Mouse (Mus musculus): ENCODE data around the gene Npepps. TPM values are rescaled to one million over a fixed set of nuclear protein-coding genes. Genes with fewer than 3 reads are reported as not detected.
"Not testable (repeated sequence)": the region's sequence is repeated elsewhere in the genome, so short reads cannot be mapped to it uniquely, and the experiment has no call there.

Gene Npepps
- total RNA-seq, 2 experiments from 2014 or later: 51.5 to 56.9 TPM

DNA sequence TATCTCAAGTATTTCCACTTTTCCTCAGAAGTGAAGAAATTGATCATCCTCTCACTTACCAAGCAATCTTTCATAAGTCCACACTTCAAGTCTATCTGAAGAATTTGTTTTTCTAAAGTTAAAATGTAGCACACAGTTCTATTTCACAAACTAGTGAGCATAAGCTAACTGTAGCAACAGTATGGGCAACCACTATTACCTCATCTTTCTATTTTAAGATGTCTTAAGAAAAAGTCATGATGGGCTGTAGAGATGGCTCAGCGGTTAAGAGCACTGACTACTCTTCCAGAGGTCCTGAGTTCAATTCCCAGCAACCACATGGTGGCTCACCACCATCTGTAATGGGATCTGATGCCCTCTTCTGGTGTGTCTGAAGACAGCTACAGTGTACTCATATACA is 13.9 kb downstream of the Npepps start:
- DNase-seq; intact Hi-C loops (cut with DNase I): not testable (repeated sequence)

DNA sequence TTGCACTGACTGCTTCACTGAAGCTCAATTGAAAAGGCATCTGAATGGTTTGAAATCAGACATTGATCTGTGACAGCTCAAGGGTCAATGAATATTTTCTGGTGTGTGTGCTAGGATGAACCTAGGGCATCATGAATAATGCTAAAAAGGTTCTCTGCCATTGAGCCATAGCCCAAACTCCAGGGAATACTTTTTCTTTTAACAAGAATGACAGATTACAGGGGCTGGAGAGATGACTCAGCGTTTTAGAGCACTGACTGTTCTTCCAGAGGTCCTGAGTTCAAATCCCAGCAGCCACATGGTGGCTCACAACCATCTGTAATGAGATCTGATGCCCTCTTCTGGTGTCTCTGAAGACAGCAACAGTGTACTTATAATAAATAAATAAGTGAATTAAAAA is 30.8 kb downstream of the Npepps start:
- intact Hi-C loops (cut with DNase I): not testable (repeated sequence)

DNA sequence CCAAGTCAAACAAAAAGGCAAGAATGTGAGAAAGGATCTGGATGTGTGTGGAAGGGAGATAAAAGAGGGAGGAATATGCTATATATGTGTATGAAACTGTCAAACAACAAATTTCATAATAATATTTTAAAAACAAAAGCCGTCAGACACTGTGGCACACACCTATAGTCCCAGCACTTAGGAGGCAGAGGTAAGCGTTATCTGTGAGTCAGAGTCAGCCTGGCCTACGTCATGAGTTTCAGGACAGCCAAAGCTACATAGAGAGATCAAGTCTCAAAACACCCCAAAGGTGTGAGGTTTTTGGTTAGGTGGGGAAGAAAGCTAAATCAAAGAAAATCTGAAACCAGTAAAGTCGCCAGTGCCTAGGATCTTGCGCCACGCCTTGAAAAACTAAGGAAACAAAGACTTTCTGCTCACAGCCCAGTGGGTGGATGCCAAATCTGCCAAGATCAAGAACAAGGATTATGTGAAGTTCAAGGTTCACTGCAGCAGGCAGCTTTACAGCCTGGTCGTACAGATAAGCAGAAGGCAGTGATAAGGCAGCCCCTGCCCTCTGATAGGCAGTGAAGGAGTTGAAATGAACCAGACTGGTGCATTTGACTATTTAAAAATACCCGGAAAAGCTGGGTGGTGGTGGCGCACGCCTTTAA is 33.8 kb downstream of the Npepps start:
- intact Hi-C loops (cut with DNase I): no loop called here

More for the DNA sequence above, 30.8 kb downstream of the Npepps start:
- DNase-seq: not testable (repeated sequence)

DNA sequence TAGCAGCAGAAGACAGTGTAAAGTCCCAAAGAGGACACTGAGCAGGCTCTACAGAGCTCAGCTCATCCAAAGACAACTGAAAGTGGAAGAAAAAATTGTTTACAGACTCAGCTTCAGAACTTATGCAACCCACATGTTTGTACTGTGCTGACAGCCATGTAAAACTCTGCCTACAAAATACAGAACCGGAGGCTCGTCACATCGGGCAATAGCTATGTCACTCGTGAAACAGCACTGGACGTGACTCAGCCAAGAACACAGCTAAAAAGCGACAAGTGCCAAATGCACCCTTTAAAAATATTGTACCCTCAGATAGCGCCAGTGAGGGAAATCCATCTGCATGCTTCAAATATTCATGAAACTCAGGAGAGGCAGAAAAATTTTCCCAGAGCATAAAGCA is 39.1 kb downstream of the Npepps start:
- no peak for DNase-seq

More for the DNA sequence above, 33.8 kb downstream of the Npepps start:
- no peak for DNase-seq

DNA sequence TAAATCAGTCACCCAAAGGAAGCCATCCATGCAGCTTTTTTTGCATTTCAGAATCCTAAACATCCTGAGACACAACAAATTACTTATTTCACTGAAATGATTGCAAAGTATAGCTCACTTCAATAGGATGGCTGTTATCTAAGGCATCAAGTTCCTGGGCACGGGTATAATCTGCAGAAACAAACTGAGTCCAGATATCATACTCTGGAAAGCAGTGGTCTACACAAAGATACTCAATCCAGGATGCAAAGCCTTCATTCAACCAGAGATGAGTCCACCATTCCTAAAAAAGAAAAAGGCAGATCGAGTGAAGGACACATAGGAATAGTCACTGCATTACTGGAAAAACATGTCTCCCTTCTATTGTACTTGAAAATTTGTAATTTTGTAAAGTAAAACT is 42.5 kb downstream of the Npepps start:
- intact Hi-C loops (cut with DNase I): no loop called here

More for the DNA sequence above, 39.1 kb downstream of the Npepps start:
- intact Hi-C loops (cut with DNase I): no loop called here

DNA sequence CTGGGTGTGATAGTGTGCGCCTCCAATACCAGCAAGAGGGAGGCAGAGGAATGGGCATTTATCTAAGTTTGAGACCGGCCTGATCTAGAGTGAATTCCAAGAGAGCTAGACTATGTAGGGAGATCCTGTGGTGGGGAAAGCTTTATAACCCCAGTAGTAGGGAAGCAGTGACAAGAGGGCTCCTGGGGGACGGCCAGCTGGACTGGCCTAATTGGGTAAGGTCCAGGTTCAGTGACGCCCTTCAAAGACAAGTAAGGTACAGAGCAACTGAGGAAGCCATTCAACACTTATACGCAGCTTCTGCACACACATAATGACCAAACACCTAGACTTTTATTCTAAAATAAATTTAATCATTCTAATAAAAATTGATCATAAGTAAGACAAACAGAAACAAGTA is 48.0 kb downstream of the Npepps start:
- no peak for DNase-seq
- intact Hi-C loops (cut with DNase I): no loop called here

More for the DNA sequence above, 42.5 kb downstream of the Npepps start:
- DNase-seq: no peak

DNA sequence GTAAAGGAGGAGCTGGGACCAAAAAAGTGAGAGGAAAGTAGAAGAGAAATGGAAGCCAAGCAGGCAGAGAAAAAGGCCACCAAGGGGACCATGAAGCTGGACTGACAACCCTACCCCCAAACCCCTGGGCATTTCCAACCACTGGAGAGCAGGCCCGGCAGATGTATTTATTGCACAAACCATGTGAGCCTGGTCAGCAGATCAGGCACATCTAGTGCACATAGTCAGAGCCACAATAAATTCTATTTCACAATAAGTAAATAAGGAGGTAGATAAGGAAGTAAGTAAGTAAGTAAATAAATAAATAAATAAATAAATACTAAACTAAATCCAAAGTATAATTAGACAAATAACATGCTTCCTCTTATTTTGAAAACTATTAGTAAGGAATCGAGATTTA is 51.0 kb downstream of the Npepps start:
- intact Hi-C loops (cut with DNase I): no loop called here
- no peak for DNase-seq

DNA sequence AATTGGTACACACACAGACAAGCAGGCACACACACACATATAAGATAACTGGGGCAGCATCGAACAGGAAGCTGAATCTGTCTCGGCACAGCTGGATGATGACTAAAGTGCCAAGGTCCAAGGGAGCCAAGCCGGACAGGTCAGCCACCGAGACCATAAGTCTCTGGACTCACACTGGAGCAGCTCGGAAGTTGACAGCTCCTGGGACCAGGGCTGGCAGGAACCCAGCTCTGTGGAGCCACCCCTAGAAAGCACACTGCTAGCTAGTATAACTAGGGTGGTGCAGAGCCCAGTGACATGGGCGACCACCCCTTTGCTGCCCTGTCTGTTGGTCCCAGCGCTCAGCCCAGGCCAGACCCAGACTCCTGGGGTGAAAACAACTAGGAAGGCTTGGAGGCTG is 51.5 kb downstream of the Npepps start:
- intact Hi-C loops (cut with DNase I): no loop called here
- DNase-seq: no peak

DNA sequence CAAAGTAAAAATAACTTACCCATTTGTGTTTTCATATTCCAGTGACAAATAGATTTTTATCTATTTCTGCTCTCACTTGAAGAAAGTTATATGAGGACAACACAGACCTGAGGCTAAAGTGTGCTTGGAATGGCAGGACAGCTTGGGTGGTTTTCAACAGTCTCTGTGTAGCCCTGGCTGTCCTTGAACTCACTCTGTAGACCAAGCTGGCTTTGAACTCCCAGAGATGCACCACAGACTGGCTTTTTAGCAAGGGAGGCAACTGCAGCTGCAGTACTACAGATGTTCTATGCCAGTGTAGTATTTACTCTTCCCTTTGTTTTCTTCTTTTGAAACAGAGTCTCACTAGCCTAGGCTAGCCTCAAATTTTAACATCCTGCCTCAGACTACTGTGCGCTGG is 54.3 kb downstream of the Npepps start:
- DNase-seq: no peak
- intact Hi-C loops (cut with DNase I): no loop called here

DNA sequence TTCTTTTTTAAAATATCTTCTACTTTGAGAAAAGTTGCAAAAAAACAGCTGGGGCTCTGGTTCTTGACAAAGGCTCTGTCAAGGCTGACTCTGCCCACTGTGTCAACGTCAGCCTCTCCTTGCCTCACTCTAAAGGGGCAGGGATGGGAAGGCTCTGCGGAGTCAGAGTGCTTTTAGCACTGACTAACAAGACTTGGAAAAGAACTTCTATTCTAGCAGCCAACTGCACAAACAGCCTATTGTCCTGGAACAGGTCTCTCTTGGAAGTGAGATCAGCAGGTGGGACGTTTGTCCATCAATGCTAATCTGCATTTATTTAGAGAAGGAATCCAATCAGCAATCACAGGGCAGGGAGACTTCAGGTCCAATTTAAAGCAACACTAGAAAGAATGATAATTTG is 57.0 kb downstream of the Npepps start:
- DNase-seq: no peak
- intact Hi-C loops (cut with DNase I): no loop called here

DNA sequence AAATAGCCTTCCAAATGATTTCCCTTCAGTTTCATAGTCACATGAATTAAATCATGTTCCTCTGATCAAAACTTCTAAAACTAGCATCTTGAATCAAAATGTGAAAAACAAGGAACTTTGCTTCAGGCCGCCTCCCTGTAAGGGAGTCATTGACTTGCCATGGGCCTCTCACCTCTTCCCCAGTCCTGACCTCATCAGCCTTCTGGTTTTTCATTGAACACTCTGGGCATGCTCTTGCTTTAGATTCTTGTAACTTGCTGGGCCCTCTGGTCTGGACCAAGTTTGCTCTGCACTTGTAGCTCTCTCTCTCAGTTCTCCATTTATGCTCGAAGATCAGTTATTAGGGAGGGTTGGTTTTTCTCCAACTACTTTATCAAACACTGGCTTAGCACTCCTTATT is 58.8 kb downstream of the Npepps start:
- DNase-seq: no peak
- intact Hi-C loops (cut with DNase I): no loop called here

DNA sequence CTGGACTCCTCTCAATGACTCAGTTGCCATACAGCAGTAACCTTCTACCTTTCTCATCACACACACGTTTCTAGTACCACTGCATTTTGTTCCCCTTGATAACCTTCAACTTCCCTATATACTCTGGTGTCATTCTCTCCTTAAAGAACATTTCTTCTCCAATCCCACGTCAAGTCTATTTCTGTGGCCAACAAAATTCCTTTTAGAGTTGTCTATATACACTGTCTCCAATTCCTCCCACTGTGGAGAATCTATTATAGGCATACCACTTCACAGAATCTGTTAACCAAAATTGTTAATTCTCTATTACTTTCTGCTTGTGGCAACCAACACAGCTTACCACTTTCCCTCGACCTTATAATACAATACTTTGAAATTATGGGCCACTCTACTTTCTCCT is 60.2 kb downstream of the Npepps start:
- no peak for DNase-seq
- intact Hi-C loops (cut with DNase I): no loop called here

DNA sequence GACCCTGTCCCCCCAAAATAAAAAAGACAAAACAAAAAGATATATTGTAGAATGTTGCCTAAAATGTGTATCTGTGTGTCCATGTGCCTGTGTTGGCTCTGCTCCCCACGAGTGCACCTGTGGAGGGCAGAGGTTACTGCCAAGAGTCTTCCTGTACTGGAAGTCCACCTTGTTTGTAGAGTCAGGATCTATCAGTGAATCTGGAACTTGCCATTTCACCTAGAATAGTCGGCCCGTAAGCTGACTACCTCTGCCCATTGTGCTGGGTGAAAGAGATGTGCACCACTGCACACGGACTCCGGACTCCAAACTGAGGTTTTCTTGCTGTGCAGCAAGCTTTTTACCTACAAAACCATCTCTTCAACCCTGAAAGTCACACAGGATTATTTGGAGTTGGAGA is 66.0 kb downstream of the Npepps start:
- intact Hi-C loops (cut with DNase I): no loop called here
- DNase-seq: no peak

DNA sequence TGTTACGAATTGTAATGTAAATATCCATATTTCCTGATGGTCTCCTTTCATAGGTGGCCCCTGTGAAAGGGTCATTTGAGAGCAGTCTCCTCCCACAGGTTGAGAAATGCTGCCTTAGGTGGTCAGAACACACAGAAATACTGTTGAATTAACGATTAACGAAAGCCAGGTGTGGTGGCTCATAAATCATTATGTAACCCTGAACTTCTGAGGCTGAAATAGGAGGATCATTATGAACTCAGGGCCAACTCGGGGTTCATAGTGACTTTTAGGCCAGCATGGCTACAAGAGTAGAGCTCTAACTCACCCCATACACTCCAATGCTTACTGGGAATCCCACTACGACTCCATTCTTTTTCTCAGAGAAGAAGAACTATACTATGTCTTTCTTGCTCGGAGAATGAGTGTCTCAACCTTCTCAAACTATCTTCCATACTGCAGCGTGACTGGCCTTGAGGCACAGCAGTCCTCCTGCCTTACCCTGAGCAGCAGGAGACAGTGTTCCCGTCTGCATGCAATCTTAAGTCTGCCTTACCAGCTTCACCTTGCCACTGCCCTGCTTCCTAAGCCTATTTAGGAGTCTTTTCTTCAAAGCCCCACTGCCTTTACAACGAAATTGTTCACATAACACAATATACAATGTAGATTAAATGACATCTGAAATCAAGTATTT is 69.6 kb downstream of the Npepps start:
- DNase-seq: no peak
- intact Hi-C loops (cut with DNase I): no loop called here

DNA sequence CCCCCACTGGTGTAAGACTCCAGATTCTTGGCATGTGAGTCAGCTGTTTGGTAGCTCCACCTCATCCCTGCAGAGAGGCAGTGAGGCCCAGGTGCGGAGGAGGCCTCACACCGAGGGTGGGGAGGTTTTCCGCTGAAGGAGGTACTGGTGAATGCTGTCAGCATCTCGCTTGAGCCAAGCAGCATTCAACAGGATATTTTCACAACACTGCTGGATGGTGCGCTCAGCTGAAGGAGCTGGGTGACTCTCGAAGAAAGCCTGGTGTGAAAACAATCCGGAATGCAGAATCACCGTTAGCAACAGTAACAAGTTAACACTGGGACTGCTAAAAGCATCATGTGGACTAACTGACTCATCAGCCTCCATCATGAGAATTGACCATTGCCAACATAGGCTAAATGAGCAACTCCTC is 73.4 kb downstream of the Npepps start:
- no peak for DNase-seq
- intact Hi-C loops (cut with DNase I): no loop called here

DNA sequence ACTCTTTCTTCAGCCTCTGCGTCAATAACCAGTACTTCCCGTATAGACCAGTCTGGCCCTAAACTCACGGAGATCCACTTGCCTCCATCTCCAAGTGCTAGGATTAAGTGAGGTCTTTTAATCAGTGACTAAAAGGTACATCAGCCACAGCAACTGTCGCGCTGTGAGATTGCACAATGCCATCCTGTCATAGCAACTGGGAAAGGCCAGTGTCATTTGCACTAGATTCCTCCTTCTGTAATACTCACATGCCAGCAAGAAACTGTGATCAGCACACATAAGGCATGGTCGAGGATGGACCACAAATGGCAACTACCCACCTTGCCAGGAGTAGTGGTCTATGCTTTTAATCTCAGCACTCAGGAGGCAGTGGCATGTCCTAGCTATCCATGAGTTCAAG is 80.9 kb downstream of the Npepps start:
- no peak for DNase-seq
- intact Hi-C loops (cut with DNase I): loop anchor here (5.0 kb wide), 1 partner anchor 128 kb away; no protein-coding TSS in a partner anchor

DNA sequence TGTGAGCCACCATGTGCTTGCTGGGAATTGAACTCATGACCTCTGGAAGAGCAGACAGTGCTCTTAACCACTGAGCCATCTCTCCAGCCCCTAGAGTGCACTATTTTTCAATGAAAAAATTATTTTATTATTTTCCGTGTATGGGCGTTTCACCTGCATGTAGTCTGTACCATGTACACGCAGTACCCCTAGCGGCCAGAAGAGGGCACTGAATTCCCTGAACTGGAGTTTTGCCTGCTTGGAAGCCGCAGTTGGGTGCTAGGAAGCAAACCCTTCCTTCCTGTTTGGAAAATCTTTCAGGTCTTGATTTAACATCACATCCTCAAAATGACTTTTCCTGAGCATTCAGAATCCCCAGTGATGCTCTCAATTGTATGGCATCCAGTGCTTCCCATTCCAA is 81.8 kb downstream of the Npepps start:
- intact Hi-C loops (cut with DNase I): loop anchor here (5.0 kb wide), 1 partner anchor 129 kb away; no protein-coding TSS in a partner anchor
- DNase-seq: peak; percentile 19 to 45

DNA sequence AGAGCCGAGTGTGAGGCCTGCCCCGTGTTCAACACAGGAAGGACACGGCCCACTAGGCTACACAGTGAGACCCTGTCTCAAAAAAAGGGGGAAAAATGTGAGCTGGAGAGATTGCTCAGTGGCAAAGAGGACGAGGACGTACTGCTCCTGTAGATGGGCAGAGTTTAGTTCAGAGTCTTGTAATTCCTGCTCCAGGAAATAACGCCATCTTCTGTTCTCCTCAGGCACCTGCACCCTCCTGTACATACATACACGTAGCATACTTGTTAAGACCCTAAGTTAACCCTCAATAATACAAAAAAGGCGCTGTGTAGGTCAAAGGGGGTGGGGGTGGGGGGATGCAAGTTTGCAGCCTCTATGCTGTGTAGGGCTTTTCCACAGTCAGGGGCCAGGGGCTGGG is 83.4 kb downstream of the Npepps start:
- no peak for DNase-seq
- intact Hi-C loops (cut with DNase I): loop anchor here (5.0 kb wide), 1 partner anchor 130 kb away; no protein-coding TSS in a partner anchor

DNA sequence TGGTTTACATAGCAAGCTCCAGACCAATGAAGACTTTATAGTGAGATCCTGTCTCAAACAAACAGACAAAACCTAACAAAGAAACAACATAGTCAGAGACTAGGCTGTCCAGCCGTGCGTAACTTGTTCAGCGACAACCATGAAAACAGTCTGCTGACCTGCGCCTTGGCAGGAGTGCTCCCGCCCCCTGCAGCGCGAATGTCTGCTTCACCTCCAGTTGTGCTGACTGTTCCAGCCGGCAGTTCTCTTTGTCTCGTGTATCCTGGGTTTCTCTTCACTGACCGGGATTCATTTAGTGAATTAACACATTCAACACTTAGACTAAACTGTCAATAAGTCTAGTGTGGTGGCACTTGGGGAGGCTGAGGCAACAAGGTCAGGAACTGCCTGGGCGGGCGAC is 83.9 kb downstream of the Npepps start:
- intact Hi-C loops (cut with DNase I): loop anchor here (5.0 kb wide), 1 partner anchor 131 kb away; no protein-coding TSS in a partner anchor
- no peak for DNase-seq

DNA sequence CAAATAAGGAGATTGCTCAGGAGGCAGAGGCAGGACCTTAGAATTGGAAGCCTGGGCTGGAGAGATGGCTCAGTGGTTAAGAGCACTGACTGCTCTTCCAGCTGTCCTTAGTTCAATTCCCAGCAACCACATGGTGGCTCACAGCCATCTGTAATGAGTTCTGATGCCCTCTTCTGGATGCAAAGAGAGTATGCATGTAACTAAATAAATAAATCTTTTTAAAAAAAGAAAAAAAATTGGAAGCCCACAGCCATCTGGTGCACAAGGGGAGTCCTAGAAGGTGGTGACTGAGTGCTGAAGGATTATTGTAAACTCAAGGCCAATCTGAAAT is 87.9 kb downstream of the Npepps start:
- intact Hi-C loops (cut with DNase I): no loop called here
- no peak for DNase-seq

DNA sequence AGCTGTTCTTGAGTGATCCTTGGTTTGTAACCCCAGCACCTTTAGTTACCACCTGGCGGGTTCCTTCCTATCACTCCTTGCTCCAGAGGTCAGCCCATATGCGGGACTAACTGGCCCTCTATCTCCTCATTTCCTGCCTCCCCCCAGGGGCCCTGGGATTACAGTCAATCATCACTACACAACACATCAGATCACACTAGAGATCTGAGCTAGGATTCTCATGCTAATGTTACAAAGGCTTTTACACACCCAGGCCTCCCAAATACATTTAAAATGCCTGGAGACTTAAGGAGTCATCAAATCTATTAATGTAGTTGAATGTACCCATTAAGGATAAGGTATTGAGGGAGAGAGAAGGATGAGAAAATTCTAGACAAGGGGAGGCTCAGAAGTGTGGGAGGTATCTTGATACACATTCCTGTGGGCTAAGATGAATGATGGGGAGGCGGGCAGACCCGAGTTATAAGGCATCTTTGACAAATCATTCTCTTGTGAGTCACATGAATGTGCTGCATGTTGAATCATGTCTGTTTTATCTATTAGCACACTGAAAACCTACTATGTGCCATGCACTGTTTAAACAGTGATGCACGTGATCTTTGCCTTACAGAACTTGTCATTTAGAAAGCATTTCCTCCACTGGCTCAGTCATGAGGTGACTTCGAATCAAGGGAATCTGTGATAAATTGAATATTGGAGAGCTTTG is 88.4 kb downstream of the Npepps start:
- no peak for DNase-seq
- intact Hi-C loops (cut with DNase I): no loop called here

DNA sequence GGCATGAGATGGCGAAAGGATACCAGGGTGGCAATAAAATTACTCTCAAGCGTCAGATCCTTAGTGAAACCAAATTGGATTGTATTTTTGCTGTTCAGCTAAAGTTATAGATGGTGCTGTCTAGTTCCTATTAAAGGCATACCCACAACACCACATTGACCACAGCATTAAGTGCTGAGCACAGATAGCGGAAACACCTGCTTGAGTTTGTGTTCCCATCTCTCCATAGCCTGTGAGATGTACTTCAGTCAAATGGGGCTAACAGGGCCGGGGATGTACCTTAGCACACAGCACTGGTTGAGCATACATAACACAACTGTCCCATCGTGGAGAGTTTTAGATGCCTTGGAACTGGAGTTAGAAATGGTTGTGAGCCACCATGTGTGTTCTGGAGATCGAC is 89.4 kb downstream of the Npepps start:
- intact Hi-C loops (cut with DNase I): no loop called here
- DNase-seq: no peak

Data from gastrocnemius, postnatal 36 days (tissue).